Mouse (Mus musculus) olfactory bulb, adult 2 months (tissue): ENCODE data around the gene Cdkn2d.

Experiments used
- CTCF ChIP-seq: fragments of 200-500 bp; IDR thresholded peaks from 2 replicates; pipeline ENCODE4 v1.5.1; 2012; ENCODE audit warnings: low read depth, mild to moderate bottlenecking, low read length, moderate library complexity; ENCODE audit not compliant: insufficient read depth
- POLR2A ChIP-seq: fragments of 200-500 bp; IDR thresholded peaks from 2 replicates; pipeline ENCODE4 v1.6.1; 2012; ENCODE audit warnings: mild to moderate bottlenecking, low read depth, low read length, moderate library complexity; ENCODE audit not compliant: insufficient read depth

GRCm38 (mm10) chr9:21254690-21255089, 36.5 kb downstream of the Cdkn2d start:
- TF ChIP-seq POLR2A (no peak), CTCF (no peak)
